Mouse (Mus musculus) 3134 (cell line): ENCODE measurements around the gene Gdnf.
A peak's percentile ranks its signal among the peaks of the same experiment; 100 is the strongest.

Experiments
- DNase-seq: peaks from one replicate; pipeline ENCODE4 v3.0.0-alpha.2; 2011; ENCODE audit warnings: low spot score; ENCODE audit not compliant: insufficient read length; ENCODE audit errors: extremely low read depth

Gene Gdnf

GRCm38 (mm10) chr15:7810556-7811252, at the start of gene Gdnf:
TSS of gene Gdnf (plus strand) at chr15:7810846.
- peak; percentile 72 for DNase-seq

- no peak for DNase-seq
Observed at GRCm38 (mm10) chr15:7767166-7767565, 43.5 kb upstream of the Gdnf start.

DNA sequence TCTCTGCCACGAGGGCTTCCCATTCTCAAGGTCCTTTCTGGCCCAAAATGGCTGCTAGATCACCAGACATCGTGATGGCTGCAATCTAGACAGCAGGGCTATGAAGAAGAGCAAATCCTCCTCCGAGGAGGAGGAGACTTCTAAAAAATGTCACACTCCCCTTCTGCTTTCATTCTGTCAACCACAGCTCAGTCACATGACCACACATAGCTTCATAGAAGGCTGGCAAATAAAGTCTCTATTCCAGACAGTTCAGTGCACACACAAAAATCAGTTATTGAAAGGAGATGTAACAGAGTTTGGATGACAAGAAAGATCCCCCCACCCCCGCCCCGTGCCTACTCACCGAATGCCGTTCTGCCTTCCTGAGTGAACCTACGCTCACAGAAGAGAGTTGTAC, 37.7 kb upstream of the Gdnf start:
- DNase-seq = no peak

- no peak for DNase-seq
Observed at GRCm38 (mm10) chr15:7781517-7781916, 29.1 kb upstream of the Gdnf start.

DNA sequence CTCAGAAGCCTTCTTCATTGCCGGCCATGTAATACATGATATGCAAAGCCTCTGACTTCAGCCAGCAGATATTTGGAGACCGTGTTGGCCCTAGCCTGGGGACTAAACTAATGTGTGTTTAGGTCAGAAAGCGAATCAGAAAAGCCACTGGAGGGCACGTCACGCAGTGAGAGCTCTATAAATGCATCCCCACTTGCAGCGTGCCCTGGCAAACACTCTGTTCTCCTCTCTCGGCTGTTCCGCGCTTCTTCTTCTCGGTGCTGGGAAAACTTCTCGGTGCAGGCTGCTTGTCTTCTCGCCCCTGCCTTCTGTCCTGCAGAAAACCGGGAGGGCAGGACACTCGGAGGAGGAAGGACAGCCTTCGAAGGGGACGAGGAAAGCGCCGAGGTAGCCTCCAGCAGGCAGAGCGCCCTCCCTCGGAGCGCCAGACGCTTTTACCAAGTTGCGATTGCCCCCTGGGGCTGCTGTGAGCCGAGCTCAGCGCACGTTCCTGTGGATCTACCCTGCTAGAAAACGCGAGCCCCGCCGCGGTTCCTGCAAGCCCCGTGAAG, 730 bp upstream of the Gdnf start:
- peak; percentile 81 for DNase-seq

DNA sequence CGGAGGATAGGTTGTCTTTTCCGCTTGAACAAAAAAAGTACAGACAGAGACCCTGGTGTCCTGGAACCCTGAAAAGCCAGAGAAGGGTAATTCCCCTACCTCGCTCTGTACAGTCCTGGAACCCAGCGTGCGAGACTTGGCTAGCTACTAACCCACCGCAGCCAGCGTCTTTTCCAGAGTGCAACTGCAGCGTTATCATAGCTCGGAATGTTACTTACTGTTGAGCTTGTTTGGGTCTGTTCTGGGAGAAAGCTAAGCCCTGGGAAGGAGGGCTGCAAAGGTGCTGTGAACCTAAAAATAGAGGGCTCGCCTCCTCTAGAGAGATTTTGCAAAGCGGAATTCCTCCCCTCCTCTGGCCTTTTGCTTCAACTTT, 593 bp downstream of the Gdnf start:
- no peak for DNase-seq

DNA sequence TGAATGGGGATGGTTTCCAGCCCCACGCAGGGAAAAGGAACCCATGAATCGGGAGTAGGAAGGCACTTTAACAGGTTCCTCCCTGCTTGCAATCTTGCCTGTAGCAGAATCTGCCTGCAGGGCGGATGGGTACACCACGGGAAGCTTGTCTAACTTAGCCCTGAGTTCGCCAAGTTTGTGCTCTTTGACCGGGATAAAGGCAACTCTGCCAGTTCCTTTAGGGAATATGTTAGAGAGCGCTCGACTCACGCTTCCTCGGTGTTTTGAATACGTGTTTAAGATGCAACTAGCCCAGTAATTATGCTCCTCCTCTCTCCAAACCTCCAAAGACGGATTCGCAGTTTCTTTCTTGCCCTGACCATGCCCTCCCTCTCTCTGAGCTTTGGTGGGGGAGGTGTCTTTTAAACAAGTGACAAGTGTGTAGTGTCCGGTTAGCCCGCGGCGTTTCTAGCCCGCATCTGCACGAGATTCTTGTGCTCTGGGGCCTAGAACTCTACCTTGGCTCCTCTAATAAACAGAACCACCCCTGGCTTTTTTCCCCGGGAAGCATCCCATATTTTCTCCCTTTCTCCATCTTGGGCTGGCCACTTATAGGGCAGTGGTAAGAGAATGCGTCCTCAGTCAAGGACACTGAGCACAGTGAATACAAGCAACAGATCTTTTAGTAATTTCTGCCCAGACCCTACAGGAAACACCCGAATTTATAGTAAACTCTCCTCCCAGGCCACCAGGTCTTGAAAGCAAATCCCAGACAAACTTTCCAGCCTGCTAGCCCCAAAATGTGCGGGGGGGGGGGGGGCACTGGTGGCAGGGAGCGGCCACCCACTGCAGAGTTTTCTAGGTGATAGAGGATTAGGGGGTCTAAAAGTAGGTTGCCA, 1.4 kb downstream of the Gdnf start:
- peak; percentile 62 for DNase-seq

DNA sequence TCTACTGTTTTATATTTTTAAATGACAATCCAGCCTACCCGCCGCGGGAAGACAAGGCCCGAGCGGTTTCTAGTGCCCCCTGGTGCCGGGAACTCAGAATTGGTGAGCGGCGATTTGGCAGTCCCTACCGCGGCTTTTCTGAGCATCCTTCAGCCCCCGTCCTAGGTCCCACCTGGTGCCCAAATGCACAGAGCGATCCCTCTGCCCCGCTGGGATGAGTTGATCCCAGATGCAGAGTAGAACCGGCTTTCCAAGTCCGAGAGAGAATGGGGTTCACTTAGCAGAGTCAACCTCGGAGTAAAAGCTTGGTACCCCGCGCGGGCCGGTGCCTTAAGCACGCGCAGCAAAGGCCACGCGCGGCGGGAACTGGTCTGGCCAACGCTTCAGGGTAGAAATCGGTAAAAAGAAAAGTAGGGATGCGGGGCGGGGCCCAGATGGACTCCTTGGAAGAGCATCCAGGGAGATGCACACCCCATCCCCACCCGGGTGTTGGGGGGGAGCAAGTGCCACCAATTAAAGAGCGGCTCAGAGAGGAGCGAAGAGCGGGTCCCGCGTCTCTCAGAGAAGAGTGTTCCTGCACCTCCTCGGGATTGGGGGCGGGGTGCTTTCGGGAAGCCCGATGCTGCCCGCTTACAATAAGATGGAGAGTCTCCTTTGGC, 2.4 kb downstream of the Gdnf start:
- DNase-seq = peak; percentile 81

- peak; percentile 64 for DNase-seq
Observed at GRCm38 (mm10) chr15:7813531-7814370, 3.1 kb downstream of the Gdnf start.

- no peak for DNase-seq
Observed at GRCm38 (mm10) chr15:7814371-7814680, 3.7 kb downstream of the Gdnf start.

GRCm38 (mm10) chr15:7814917-7815316, 4.3 kb downstream of the Gdnf start:
- DNase-seq = peak; percentile 26

- DNase-seq = peak; percentile 37
Observed at GRCm38 (mm10) chr15:7815521-7815944, 4.9 kb downstream of the Gdnf start.

GRCm38 (mm10) chr15:7823886-7824285, 13.2 kb downstream of the Gdnf start:
- no peak for DNase-seq

GRCm38 (mm10) chr15:7825530-7825929, 14.9 kb downstream of the Gdnf start:
- no peak for DNase-seq

- no peak for DNase-seq
Observed at GRCm38 (mm10) chr15:7835404-7835803, 24.8 kb downstream of the Gdnf start.

DNA sequence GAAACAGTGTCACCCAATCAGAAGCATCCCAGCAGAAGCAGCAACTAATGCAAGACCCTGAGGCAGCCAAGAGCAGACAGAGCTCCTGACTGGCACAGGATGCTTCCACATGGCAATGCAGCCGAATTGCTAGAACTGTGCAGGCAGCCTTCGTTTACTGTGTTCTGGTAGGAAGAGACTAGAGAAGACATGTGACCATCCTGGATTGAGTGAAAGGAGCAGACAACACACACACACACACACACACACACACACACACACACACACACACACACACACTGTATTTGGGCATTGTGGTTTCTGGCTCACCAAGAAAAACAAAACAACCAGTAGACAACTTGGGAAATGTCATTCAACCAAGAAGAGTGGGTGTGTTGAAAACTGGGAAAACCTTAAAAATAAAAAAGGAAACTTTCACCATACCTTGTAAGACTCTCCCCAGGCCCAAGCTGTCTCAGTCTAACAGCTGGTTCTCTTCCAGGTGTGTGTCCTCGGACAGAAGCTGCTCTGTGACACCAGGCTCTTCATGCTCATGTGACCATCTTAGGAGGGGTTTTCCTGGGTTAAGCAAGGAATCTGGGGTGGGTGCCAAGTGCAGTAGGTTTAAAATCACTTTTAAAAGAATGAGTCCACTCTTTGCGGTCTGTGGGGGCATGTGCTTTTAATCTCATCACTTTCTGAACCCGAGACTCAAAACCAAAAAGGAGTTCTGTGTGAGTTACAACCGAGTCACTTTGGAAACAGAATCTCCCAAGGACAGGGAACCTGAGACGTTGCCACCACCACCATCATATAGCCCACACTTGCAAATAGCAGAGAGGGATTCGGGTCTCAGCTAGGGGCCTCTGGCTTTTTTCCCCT, 27.6 kb downstream of the Gdnf start:
- peak; percentile 78 for DNase-seq

DNA sequence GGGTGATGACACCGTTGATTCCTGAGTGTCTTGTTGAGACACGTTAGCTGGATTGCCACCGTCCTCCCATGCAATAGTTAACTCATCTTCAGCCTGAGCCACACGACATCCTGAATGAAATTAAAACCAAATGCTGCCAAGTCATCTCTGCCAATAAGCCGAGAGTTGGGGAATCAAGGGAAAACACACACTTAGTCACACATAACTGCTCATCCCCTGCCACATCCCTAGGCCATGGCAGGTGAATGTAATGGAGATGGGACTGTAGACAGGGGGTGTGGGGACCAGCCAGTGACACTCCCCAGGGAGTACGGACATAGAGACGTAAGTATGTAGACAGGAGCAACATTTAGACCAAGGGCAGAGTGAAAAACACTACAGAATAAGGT, 28.3 kb downstream of the Gdnf start:
- DNase-seq = no peak

DNA sequence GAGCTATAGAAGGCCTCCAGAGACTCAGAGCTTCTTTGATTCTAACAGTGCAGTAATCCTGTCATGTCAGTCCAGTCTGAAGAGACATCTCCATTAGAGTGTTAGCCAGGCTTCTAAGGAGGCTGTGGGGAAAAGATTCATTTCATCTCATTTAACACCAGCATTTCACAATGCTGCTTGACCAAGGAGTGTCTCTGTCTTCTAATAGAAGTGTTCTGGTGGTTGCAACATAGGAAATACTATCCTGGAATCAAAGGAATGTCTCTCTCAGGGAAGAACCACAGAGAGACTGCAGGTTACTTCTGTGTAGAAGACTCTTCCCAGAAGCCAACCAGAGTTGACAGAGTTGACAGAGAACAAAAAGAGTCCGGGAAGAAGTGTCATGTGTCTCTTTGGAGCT, 31.0 kb downstream of the Gdnf start:
- DNase-seq = no peak

DNA sequence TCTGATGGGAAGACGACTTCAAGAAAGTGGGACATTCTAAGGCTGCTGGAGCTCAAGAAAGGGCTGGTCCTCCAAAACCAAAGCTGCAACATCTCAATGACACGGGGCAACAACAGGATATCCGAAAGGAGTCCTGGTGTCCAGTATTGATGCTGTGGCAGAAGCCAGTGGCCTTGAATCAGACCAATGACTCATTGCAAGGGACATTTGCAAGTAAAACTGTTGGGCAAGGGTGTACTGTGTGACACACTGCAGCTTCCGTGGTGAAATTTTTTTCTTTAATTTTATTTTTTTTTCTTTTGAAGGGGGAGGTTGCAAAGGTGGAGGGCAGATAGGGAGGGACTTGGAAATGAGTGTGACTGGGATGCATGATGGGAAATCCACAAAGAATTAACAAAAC, 31.8 kb downstream of the Gdnf start:
- DNase-seq = peak; percentile 53

- no peak for DNase-seq
Observed at GRCm38 (mm10) chr15:7857418-7857817, 46.8 kb downstream of the Gdnf start.
